Mouse (Mus musculus) right cerebral cortex, adult 18-20 months (tissue): ENCODE results near the gene Dact2.

Experiments
- DNase-seq: peaks from one replicate; pipeline ENCODE4 v3.0.0; 2022; ENCODE audit warnings: mixed read lengths

Gene Dact2

DNA sequence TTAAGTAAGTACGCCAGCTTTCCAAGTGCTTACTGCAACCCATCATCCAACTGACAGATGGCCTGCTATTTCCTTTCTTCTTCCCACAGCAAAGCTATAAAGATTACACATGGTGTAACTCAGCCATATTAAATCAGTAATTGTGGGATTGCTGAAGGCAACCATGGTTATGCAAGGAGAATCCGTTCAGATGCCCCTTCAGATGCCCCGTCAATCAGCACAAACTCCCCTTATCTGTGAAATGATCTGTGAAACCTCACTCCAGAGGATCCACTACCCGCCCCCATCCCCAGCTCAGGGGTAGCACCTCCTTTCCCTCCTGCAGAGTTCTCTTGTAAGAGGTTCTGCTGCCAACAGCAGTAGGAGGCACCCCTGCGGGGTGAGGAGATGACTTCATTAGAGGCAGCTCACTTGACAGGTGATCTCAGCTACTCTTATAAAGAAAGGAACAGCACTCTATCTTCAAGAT lies 3.0 kb upstream of the Dact2 start:
- DNase-seq = peak; percentile 71

DNA sequence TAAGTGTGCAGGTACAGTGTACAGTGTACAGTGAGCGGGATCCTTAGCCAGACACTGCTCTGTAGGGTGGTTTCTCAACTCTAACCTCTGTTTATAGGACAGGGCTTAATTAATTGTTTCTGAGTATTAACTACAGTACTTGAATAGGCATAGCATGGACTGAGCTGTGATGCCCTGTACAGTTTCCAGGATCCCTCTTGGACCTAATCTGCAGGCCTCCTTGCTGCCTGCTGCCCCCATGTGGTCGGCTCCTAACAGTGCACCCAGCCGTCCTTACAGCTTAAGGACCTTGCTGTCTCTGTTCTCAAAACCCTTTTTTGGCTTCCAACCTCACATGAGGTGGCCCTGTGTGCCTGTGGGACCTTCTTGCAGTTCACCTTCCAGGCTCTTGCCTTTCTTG lies 2.0 kb upstream of the Dact2 start:
- peak; percentile 76 for DNase-seq

DNA sequence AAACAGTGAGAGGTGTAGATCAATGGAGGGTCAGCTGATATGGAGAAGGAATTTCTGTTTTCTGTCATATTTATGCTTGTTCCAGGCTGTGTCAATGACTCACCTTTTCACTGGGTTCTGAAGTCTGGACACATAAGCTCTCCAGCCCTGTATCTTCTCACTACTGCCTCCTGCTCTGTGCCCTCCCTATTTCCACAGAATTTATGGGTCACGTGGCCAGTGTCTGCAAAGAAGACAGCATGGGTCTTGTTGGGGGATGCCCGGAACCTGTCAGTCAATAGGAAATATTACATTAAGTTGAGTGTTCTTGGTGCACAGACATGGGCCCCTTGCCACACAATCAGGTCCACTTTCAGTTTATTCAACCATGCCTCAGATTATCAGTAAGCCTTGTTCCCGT lies 1.1 kb upstream of the Dact2 start:
- DNase-seq = no peak

DNA sequence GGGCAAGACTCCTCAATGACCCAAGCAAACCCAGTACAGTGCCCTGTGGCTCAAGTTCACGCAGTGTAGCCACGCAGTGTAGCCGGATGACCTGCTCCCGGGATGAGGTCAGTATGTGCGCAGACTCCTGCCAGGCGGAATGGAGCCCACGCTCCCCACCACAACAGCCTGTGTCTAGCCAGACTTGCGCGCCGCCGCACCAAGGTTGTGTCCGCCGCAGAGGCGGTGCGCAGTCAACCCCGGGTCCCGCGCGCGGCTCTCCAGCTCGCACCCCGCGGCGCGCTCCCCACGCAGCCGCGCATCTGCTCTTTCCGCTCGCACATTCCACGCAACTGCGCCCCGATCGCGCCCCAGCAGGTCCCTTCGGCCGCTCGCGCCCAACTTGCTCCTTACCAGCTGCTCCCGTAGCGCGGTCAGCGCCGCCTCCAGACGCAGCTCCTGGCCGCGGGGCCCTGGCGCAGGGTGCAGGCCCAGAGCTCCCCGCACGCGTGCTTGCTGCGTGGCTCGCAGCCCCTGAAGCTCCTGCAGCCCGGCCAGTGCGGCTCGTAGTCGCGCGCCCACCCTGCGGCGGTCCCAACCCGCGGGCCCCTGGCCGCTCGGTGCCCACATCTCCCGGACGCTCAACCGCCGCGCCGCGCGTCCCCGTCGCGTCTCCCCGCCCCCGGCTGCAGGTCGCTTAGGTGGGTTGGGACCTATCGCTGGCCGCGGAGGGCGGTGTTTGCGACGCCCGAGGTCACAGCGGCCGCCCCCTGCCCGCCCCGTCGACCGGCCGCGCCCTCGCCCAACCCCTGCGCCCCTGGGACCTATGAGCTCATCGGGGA lies 773 bp downstream of the Dact2 start:
- peak; percentile 80 for DNase-seq

DNA sequence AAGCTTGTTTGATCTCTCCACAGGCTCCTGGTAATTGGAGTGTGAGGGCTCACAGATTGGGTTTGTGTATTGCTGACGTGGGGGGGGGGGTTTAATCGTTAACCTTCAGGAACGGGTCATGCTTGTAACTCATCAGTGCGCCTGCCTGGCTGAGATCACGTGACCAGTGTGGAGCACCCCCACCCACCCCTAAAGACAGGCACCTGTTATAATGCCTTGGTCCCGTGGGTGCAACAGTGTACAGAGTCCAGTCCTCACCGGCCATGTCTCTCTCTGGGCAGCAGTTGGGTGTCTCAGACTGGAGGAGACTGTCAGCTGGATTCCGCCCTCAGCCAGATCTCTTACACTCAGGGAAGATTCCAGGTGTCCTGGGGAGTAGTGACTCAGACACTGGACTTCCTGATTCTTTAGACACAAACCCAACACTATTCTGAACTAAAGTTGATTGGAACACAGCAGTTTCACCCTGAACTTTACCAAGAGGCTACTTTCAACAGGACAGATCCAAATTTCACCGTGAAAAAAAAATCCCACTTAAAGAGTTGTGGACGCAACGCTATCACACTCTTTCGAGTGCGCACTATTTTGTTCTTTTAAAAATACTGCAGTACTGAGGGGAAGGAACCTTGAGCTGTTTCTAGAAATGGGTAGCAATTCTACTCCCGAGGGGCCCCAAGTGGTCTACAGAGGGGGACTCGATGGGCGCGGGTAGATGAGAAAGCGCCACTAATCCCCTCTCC lies 1.6 kb downstream of the Dact2 start:
- peak; percentile 30 for DNase-seq

DNA sequence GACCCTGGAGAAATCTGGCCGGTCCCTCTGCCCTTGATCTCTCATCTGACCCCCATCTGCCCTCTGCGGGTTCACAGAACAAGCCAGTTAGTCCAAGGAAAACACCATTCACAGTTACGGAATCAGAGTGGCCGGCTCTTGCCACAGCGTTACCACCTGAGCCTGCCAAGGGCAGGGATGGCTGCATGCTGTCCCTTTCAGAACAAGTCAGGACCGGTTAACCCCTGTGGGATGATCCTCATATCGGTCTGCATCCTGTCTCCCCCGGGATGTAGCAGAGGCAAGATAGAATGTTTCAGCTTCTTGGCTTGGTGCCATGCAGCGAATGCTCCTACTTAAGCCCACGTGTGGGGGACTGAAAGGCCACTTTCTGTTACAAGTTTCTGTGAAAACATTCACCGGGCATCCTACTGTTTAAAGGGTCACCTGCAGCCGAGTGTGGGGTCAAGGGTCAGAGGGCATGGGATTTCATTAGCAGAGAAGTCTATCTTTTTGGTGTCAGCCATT lies 2.8 kb downstream of the Dact2 start:
- no peak for DNase-seq

DNA sequence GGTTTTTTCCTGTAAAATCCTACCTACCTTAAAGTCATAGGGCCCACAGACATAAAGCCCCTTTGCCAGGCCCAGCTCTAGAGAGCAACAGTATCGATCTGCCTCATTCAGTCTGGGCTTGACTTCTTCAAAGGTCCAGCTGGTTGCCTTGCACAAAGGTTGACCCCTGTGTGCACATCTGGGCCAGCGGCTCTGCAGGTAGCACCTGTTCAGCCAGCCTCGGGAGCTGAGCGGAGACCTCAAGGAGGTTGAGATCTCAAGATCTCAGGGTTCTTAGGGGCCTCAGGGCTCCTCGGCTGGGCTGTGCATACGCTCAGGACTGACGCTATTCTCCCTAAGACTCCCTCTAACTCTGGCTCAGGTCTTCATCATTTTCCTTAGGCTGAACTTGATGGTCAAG lies 3.9 kb downstream of the Dact2 start:
- DNase-seq = no peak

DNA sequence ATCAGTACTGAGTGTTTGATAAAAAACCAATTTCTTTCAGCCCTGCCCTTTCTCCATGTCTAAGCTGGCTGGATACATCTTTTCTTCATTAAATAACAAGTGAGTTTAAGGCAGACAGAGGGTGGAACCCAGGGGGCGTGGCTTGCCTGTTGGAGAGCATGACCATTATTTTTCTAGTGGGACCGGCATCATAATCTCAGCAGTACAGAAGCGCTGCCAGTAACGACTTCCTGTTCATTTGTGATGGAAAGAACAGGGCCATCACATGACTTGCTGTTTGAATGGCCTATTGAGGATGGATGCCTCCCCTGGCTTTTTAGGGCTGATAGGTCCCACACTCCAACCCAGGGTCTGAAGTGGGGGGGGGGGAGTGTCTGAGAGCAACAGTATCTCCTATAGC lies 4.5 kb downstream of the Dact2 start:
- DNase-seq = no peak

DNA sequence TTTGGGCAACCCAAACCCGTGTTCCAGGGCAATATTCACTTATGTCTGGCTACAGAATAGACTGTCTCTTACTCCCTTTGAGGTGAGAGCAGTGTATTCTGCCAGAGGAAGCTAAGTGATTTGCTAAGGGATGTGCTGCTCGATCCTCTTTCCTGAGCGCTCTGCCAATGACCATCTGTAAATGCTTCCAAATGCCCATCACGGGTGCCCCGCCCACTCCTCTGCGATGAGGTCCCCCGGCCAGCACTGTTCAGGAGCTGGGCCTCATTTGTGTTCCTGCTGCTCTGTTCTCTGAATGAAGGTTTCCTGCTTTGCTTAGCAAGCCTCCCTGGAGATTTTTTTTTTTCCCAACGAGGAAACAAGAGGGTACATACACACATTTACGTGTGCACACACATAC lies 11.2 kb downstream of the Dact2 start:
- no peak for DNase-seq

DNA sequence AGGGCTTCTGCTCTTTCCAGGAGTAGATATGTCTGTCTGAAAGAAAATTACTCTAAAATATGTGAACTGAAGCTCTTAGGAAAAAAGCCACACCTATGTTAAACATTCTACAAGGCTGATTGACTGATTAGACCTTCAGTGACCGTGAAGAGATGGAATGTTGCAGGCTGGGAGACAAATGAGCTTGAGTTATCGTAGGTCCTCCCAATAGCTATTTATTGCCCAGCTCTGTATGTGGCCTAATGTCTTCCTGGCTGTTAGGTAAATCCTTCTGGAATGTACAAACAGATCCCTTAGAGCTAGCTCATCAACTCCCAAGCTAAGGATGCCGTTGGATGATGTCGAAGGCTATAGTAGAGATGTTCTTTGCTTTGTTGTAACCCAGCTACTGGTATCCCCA lies 11.7 kb downstream of the Dact2 start:
- no peak for DNase-seq

DNA sequence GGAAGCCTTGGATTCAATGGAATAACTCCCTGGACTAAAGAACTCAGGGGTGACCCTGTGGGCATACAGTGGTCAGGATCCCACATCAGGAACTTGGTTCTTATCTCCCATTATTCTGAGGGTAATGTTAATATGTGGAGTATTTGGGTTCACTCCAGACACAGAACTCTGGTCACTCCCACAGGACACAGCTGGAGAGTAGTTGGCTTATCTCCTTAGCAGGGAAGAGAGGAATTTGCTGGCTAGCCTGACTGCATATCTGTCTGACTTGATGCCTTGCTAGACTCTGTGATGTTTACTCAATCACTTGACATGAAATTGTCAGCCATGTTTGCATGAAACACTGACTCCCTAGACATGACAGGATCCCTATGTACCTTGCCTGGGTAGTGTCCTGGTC lies 15.6 kb downstream of the Dact2 start:
- DNase-seq = no peak

DNA sequence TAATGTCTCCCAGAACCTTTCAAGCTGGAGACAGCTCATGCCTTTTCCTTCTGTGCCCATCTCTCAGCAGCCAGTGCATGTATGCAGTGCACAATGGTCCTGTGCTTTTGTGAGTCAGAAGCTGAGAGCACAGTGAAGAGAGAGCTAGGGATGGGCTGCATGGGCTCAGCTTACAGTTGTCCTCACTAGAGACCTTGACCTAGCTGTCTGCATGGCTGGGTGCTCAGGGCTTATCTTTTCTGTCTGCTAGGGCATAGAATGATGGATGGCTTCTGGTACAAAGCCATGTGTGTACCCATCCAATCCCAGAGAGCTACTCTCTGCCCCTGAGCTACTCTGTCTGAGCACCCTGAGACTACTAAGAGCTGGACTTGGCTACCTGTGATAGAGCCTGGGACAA lies 17.0 kb downstream of the Dact2 start:
- DNase-seq = no peak

DNA sequence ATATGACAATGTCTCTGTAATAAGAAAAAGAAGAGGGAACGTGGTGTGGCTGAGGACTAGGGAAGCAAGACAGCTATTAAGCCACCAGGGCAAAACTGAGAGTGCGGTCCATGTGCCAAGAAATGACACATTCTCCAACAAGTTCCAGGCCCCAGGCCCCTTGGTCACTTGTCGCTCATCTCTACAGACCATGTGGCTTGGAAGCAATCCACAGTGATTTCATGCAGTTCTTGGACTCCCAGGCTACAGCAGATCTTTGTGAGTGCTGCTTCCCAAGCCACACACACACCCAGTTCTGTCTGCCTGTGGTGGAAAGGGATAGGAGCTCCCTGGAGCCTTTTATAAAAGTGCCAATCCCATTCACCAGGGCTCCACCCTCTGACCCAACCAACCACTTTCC lies 17.9 kb downstream of the Dact2 start:
- DNase-seq = no peak

DNA sequence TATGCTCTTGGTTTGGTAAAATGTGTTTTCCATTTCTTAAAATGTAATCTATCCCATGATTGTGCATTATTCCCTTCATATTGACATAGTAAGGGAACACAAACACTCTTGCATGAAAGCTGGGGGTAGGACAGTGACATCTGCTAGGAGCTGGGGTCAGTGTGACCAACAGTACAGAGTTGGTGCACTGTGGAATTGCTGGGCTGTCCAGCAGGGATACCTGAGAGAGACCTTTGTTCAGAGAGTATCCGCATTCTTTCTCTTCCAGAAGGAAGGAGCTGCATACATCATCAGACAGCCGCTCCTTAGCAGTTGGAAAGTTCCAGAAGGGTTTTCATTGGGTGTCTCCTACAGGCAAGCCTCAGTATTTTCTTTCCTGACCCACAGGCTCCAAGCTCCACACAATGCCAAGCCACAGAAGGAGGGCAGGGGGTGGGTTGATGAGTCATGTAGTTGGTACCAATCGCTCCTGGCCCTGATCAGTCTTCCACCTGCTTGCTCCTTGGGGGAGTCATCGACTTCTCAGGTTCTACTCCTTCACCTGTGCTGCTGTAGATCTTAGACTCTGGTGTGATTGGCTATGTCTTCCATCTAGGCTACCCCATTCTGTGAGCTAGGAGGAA lies 19.8 kb downstream of the Dact2 start:
- no peak for DNase-seq

DNA sequence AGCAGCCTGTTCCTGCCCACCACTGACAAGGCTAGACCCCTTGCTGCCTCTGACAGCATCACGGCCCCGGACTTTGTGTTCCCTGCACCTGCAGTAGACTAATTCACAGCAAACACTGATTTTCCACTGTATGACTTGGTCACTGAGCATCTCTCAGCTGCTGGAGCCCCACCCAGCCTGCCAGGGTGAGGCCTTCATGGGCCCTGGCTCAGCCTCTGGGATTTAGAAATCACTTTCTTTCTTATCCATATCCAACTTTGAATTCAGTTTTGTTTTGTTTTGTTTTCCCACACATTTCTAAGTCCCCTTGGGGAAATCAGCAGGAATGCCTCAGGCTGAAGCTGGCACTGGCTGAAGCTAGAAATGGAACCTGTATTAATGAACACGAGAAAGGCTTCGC lies 20.4 kb downstream of the Dact2 start:
- DNase-seq = no peak

DNA sequence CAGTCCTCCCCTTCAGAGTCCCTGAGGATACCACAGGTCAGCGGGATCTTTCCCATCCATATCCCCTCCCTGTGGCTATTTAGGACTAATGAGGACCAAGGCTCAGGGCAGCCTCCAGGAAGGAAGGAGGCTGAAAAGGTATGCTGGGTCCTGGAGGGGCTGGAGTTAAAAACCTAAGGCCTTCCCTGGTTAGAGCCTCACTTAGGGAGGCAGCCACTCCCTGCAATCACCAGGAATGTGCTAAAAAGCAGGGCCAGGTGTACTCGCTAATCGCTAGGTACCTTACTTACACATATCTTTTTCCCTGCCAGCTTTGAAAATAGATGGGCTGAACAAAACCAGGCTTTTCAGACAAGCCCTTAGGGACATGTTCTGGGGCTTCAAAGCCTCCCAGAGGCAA lies 21.2 kb downstream of the Dact2 start:
- DNase-seq = no peak

DNA sequence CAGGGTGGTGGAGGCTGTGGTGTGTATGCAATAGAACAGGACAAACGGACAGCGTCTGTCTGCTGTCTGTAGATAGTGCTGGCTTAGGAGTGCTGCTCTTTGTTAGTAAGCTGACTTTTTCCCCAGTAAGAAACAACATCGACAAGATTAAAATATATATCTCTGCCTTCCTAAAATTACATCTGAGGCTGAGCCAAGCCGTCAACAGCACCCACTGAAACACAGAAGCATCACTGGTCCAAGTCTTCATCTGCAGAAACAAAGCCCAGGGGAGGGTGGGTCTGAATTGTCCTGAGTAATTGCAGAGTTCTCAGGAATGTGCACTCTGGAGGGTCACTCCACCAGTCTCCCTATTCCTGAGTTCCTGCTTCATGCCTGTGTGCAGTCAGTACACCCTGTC lies 25.2 kb downstream of the Dact2 start:
- no peak for DNase-seq

DNA sequence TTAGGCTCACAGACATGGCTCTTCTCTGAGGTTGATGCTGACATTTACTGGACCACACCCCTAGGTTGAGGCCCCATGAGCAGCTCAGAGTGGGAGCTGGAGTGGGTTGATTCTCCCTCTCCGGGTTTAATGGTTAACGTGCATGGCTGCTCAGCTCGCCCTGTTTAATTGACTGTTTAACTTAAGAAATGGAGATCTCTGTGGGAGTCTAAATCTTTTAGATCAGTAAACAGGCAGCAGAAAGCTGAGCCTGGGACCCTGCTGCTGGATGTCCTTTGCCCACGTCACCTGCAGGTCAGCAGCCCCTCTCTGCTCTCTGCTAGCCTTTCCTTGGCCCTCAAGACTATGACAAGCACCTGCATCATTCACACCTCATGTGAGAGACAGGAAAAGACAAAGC lies 25.6 kb downstream of the Dact2 start:
- no peak for DNase-seq

DNA sequence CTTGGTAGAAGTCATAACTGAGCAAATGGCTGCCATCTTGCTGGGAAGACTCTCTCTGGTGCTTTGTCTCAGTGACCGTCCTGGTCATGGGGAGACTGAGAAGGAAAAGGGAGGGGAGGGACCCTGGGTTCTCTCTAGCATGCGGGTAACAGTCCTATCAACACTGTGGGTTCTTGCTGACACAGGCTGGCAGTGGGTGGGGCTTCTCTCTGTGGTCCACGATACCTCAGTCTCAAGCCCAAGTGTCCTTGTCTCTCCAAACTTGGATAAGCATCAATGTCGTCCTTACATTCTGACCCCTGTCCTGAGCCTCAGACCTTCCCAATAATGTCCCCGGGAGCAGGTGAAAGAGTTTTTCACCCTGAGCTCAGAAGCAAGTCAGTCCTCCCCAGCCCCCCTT lies 26.1 kb downstream of the Dact2 start:
- no peak for DNase-seq

DNA sequence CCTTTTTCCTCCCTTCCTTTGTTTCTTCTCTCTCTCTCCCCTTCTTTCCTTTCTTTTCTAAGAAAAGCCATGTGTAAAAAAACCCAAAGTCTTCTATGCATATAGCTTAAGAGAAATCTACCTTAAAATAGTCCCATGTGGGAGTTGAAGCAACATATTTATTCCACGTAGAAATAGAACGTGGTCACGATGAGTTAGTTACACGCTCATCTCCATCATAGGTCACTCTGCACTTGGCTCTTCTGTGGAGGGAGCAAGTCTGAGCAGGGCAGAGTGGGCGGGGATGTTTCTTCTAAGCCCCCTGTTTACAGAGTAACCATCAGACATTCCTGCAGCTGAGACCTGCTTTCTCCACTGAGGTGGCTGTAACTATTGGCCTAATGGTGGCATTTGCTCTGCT lies 27.1 kb downstream of the Dact2 start:
- no peak for DNase-seq

DNA sequence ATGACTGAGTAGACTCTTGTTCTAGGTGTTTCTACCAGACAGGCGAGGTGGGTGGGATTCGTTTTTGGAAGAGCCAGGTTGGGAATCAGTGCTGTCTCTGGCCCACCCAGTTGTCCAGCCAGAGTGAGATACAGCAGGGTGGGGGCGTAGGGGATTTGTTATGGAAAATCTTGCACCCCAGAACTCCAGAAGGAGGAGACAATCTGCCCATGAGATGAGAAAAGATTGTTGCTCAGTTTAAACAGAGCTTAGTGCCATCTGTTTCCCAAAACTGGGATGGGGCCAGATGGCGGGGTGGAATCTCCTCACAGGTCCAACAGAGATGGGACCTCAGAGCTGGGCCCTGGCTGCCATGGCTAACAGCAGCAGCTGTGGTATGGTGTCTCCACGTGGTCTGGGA lies 28.4 kb downstream of the Dact2 start:
- peak; percentile 87 for DNase-seq

DNA sequence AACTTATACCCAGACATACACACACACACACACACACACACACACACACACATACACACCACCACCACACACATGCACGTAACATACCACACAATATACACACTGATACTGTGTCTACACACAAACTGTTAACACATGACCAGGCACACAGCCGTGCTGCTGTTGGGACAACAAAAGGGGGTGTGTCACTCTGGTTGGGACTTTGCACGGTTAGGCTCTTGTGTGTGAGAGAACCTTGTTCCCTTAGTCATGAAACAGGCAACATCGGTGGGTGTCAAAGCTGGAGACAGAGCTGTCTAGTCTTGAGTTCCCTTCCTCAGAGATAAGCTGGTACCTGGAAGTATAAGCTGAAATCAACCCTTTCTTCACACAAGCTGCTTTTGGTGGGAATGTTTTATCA lies 29.1 kb downstream of the Dact2 start:
- DNase-seq = no peak

DNA sequence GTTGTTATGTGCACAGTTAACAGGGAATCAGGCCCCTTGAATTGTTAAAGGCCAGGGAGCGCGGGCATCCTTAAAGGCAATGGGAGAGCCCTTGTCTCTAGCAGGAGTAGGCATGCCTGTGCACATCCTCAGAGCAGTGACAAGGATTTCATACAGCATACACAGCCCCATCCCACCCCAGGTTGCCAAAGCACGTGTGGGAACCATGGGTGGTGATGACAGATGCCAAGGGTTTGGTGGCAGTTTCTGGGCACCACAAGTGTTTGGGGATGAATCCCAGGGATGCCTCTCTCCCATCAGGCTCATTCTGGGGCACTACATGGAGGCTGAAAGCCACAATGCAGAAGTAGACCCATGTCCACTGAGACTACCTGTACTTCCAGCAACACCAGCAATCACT lies 29.7 kb downstream of the Dact2 start:
- DNase-seq = no peak

DNA sequence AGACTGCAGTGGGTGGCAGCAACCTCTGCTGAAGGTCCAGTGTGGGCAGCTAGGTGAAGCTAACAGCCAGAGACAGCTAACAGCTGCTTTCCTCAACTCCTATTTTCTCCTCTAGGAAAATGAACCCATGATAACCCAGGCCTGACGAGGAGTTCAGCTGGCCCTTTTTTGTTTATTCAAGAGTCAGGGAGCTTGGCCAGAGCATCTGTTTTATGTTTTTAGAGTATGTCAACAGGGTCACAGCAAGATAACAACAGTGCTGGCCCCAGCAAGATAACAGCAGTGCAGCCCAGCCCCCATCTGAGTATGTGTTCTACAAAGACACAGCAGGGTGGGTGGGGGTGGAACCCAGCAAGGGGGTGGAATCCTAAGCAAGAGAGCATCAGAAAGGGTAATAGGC lies 30.6 kb downstream of the Dact2 start:
- no peak for DNase-seq
